Mouse (Mus musculus) liver, postnatal 0 days (tissue): Measurements from ENCODE around the gene Retreg3.

ENCODE experiments used
- CTCF ChIP-seq: sonication (generic); IDR thresholded peaks from 2 replicates; pipeline ENCODE4 v1.5.1; 2016; ENCODE audit warnings: antibody characterized with exemption, low read depth
- EP300 ChIP-seq: IDR thresholded peaks from 2 replicates; pipeline ENCODE4 v1.6.1; 2016; ENCODE audit warnings: antibody characterized with exemption, low read depth, mild to moderate bottlenecking

DNA sequence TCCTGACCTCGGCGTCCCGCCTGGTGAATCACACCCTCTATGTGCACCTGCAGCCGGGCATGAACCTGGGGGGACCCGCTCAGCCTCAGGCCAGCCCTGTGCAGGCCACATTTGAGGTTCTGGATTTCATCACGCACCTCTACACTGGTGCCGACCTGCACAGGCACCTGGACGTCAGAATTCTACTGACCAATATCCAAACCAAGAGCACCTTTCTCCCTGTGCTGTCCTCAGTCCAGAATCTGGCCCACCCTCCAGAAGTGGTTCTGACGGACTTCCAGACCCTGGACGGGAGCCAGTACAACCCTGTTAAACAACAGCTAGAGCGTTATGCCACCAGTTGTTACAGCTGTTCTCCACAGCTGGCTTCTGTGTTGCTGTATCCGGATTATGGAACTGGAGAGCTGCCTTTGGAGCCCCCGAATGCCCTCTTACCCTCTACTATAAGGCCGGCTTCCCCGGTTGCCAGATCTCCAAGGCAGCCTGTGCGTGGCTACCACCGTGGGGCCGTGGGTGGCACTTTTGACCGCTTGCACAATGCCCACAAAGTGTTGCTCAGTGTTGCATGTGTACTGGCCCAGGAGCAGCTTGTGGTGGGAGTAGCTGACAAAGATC is 36.5 kb downstream of the Retreg3 start:
- TF ChIP-seq EP300, result no peak
- no peak for TF ChIP-seq CTCF
